Mouse (Mus musculus): Measurements from ENCODE around the gene Hist1h3b. TPM values are rescaled to one million over a fixed set of nuclear protein-coding genes. Genes with fewer than 3 reads are reported as not detected.
A peak's percentile ranks its signal among the peaks of the same experiment; 100 is the strongest.

Gene Hist1h3b
- polyA plus RNA-seq, 1 experiment from 2014 or later = 2.7 TPM

- Histone ChIP-seq H3K27ac (ENCODE audit: low read depth, low read length) (peak within 1 kb of the TSS; percentile 93), H3K4me3 (ENCODE audit: low read depth, low read length) (peak within 1 kb of the TSS; percentile 36), H3K4me1 (ENCODE audit: control insufficient read depth, insufficient read depth, low read length) (peaks cover 11% of the 10 kb centered on the region; the same call in 1 of the 2 replicates), H3K27me3 (ENCODE audit: control insufficient read depth, insufficient read depth, low read length) (no peaks in the 10 kb centered on the region), H3K36me3 (ENCODE audit: control insufficient read depth, insufficient read depth, low read length) (no peaks in the 10 kb centered on the region), H3K9me3 (replicated peaks; ENCODE audit: control insufficient read depth, low read length) (no peaks in the 10 kb centered on the region), H3K4me2 (peak within 1 kb of the TSS; percentile 67), H3K9ac (ENCODE audit: low read depth, low read length) (peak within 1 kb of the TSS; percentile 73)
- peak; percentile 68 for ATAC-seq (replicated peaks; ENCODE audit: insufficient number of reproducible peaks, low FRiP score, low TSS enrichment)
- WGBS (ENCODE audit: insufficient replicate concordance) = 0% methylated on average over 17 of the region's 22 CpGs
These were observed 4.7 kb downstream of the Hist1h3b start, which contains the start of gene Hist1h4b for GRCm38 (mm10) chr13:23756790-23757189. Gene Hist1h4b (plus strand): TSS chr13:23757013.

DNA sequence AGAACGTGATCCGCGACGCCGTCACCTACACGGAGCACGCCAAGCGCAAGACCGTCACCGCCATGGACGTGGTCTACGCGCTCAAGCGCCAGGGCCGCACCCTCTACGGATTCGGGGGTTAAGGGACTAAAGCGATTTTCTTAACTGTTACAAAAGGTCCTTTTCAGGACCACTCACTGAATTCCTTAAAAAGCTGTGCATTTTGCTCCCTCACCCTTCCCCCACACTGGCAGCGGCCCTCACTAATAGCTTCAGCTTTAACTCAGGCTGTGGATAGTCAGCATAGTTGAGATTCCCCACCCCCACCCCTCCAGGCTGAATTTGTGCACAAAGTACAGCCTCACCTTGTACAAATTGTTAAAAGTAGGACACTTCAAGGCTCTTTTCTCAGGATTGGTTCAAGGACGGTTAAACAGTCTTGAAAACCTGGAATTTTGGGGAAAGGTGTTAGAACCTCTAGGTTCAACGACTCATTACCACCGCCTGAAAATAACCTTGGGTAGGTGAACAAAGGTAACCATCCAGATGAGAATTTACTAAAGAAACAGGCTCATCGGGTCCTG is 5.2 kb downstream of the Hist1h3b start:
- Histone ChIP-seq H3K36me3 (ENCODE audit: control insufficient read depth, insufficient read depth, low read length) (no peaks in the 10 kb centered on the region), H3K4me1 (ENCODE audit: control insufficient read depth, insufficient read depth, low read length) (peaks cover 11% of the 10 kb centered on the region; the same call in 1 of the 2 replicates), H3K27ac (ENCODE audit: low read depth, low read length) (peak overlapping the region; percentile 93), H3K4me3 (ENCODE audit: low read depth, low read length) (peak overlapping the region; percentile 36), H3K4me2 (peak overlapping the region; percentile 67), H3K27me3 (ENCODE audit: control insufficient read depth, insufficient read depth, low read length) (no peaks in the 10 kb centered on the region), H3K9ac (ENCODE audit: low read depth, low read length) (peak overlapping the region; percentile 73), H3K9me3 (replicated peaks; ENCODE audit: control insufficient read depth, low read length) (no peaks in the 10 kb centered on the region)
- WGBS (ENCODE audit: insufficient replicate concordance) = 2% methylated on average over 16 of the region's 23 CpGs
- peak; percentile 3; the same call in 1 of the 2 replicates for ATAC-seq (replicated peaks; ENCODE audit: insufficient number of reproducible peaks, low FRiP score, low TSS enrichment)

DNA sequence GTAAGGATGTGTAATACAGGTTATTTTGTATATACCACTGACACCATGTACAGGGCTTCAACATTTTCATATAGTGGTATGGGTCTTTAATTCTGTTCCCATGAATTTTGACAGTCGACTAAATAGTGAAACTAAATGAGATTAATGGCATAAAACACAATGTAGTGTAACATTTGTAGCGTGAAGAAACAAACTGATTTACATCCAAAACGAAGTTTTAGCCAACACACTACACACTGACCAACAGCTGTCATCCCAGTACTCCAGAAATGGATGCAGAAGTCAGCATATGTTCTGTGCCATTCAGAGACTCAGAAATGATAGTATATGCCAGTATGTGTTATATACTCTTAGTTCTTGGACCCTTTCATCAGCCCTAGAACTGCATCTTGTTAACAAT is 5.9 kb downstream of the Hist1h3b start:
- H3K27ac ChIP-seq (ENCODE audit: low read depth, low read length) = peak overlapping the region; percentile 38; the same call in 1 of the 2 replicates
- H3K9me3 ChIP-seq (replicated peaks; ENCODE audit: control insufficient read depth, low read length) = no peaks in the 10 kb centered on the region
- H3K9ac ChIP-seq (ENCODE audit: low read depth, low read length) = no peak overlapping the region
- peaks cover 11% of the 10 kb centered on the region; the same call in 1 of the 2 replicates for H3K4me1 ChIP-seq (ENCODE audit: control insufficient read depth, insufficient read depth, low read length)
- H3K36me3 ChIP-seq (ENCODE audit: control insufficient read depth, insufficient read depth, low read length) = no peaks in the 10 kb centered on the region
- WGBS (ENCODE audit: insufficient replicate concordance) = 47% methylated on average over 3 of the region's 3 CpGs
- no peaks in the 10 kb centered on the region for H3K27me3 ChIP-seq (ENCODE audit: control insufficient read depth, insufficient read depth, low read length)
- H3K4me3 ChIP-seq (ENCODE audit: low read depth, low read length) = no peak overlapping the region
- no peak for ATAC-seq (replicated peaks; ENCODE audit: insufficient number of reproducible peaks, low FRiP score, low TSS enrichment)
- peak overlapping the region; percentile 67; the same call in 1 of the 2 replicates for H3K4me2 ChIP-seq

DNA sequence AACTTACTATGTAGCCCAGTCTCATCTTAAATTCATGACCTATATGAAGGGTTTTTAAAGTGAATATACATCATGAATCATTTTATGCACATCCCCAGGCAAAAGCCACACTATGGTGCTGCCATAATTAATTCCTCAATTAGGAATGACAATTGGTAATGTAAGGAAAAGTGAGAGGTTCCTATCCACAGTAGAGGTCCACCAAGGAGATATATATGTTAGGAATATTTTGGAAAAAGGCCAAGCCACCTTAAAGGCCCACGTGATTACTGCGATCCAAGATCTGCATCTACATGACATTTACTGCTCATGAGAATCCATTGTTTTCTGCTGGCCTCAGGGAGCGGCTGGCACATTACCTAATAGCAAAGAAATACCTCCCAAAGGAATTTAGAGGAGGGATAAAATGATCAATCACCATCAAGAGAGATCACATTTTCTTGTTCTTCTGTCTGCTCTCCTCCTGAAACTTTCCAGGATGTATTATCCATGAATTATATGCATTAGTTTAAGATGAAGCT is 7.2 kb downstream of the Hist1h3b start:
- H3K4me3 ChIP-seq (ENCODE audit: low read depth, low read length) = no peak overlapping the region
- no peak overlapping the region for H3K9ac ChIP-seq (ENCODE audit: low read depth, low read length)
- peaks cover 18% of the 10 kb centered on the region for H3K4me1 ChIP-seq (ENCODE audit: control insufficient read depth, insufficient read depth, low read length)
- no peaks in the 10 kb centered on the region for H3K27me3 ChIP-seq (ENCODE audit: control insufficient read depth, insufficient read depth, low read length)
- H3K36me3 ChIP-seq (ENCODE audit: control insufficient read depth, insufficient read depth, low read length) = no peaks in the 10 kb centered on the region
- peak overlapping the region; percentile 29; the same call in 1 of the 2 replicates for H3K27ac ChIP-seq (ENCODE audit: low read depth, low read length)
- 79% methylated on average over 3 of the region's 3 CpGs for WGBS (ENCODE audit: insufficient replicate concordance)
- no peak overlapping the region; the same call in 1 of the 2 replicates for H3K4me2 ChIP-seq
- H3K9me3 ChIP-seq (replicated peaks; ENCODE audit: control insufficient read depth, low read length) = no peaks in the 10 kb centered on the region
- no peak for ATAC-seq (replicated peaks; ENCODE audit: insufficient number of reproducible peaks, low FRiP score, low TSS enrichment)

GRCm38 (mm10) chr13:23759916-23760239 is 7.8 kb downstream of the Hist1h3b start:
- no peaks in the 10 kb centered on the region for H3K36me3 ChIP-seq (ENCODE audit: control insufficient read depth, insufficient read depth, low read length)
- ATAC-seq (replicated peaks; ENCODE audit: insufficient number of reproducible peaks, low FRiP score, low TSS enrichment) = no peak
- peak overlapping the region; percentile 77 for H3K9ac ChIP-seq (ENCODE audit: low read depth, low read length)
- peak overlapping the region; percentile 98 for H3K27ac ChIP-seq (ENCODE audit: low read depth, low read length)
- H3K4me3 ChIP-seq (ENCODE audit: low read depth, low read length) = peak overlapping the region; percentile 56; the same call in 1 of the 2 replicates
- H3K4me1 ChIP-seq (ENCODE audit: control insufficient read depth, insufficient read depth, low read length) = peaks cover 19% of the 10 kb centered on the region
- peak overlapping the region; percentile 95 for H3K4me2 ChIP-seq
- H3K27me3 ChIP-seq (ENCODE audit: control insufficient read depth, insufficient read depth, low read length) = no peaks in the 10 kb centered on the region
- 68% methylated on average over 1 of the region's 1 CpGs for WGBS (ENCODE audit: insufficient replicate concordance)
- no peaks in the 10 kb centered on the region for H3K9me3 ChIP-seq (replicated peaks; ENCODE audit: control insufficient read depth, low read length)

DNA sequence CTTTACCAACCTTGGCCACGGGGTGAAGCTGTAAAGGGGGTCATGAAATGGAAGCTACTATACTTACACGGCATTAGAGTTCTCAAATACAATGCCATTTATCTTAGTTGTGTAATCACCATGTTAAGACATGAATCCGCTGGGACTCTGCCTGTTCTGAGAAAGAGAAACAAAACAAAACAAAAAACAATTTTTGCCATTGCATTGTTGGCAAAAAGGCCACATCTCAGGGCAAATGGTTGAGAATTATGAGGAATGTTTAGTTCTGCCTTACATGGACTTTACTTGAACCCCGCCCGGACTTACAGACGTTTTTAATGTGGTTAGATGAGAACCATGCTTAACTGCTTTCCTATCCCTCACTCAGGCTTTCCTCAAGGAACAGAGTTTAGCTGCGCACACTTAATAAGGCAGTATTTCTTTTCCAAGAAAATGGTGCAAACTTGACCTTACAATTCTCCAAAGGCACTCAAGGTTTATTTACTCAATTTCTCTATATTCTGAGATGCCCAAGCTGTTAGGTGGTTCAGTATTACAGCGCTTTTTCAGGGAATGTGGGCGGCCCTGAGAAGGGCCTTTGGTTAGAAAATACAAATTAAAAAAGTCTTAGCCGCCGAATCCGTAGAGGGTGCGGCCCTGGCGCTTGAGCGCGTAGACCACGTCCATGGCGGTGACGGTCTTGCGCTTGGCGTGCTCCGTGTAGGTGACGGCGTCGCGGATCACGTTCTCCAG is 8.3 kb downstream of the Hist1h3b start:
- peaks cover 19% of the 10 kb centered on the region for H3K4me1 ChIP-seq (ENCODE audit: control insufficient read depth, insufficient read depth, low read length)

DNA sequence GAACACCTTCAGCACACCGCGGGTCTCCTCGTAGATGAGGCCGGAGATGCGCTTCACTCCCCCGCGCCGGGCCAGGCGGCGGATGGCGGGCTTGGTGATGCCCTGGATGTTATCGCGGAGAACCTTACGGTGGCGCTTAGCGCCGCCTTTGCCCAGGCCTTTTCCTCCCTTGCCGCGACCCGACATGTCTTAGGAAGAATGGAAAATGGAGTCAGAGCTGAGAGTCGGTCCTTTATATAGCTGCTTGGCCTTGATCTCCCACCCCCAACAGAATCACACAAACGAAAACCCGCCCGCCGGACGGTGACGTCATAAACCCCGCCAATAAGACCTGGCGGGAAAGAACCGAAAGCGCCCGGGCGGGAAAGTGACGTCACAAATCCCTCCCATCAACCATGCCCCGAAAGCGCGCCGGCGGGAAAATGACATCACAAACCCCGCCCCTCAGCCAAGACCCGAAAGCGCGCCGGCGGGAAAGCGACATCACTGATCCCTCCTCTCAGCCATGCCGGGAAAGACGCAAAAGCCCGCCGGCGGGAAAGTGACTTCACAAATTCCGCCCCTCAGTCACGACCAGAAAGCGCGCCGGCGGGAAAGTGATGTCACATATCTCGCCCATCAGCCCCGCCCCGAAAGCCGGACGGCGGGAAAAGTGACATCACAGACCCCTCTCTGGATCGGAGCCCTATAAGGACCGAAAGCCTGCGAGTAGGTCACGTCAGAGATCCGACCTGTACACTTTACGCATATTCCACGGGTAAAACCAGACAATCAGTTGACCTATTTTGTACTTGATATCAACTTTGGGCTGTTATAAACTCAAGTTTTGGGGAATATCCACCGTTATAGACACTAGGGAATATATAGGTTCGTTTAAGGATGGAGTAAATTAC is 9.2 kb downstream of the Hist1h3b start, which contains the start of gene Hist1h4a:
Hist1h4a (minus strand) TSS at position 259 of the 893 bp plus-strand sequence.
- H3K9me3 ChIP-seq (replicated peaks; ENCODE audit: control insufficient read depth, low read length) = no peaks in the 10 kb centered on the region
- H3K27me3 ChIP-seq (ENCODE audit: control insufficient read depth, insufficient read depth, low read length) = no peaks in the 10 kb centered on the region
- peak within 1 kb of the TSS; percentile 95 for H3K4me2 ChIP-seq
- H3K36me3 ChIP-seq (ENCODE audit: control insufficient read depth, insufficient read depth, low read length) = no peaks in the 10 kb centered on the region
- peak within 1 kb of the TSS; percentile 81 for H3K9ac ChIP-seq (ENCODE audit: low read depth, low read length)
- WGBS (ENCODE audit: insufficient replicate concordance) = under 1% methylated on average over 67 of the region's 72 CpGs
- peak; percentile 74 for ATAC-seq (replicated peaks; ENCODE audit: insufficient number of reproducible peaks, low FRiP score, low TSS enrichment)
- H3K27ac ChIP-seq (ENCODE audit: low read depth, low read length) = peak within 1 kb of the TSS; percentile 98
- peak within 1 kb of the TSS; percentile 56 for H3K4me3 ChIP-seq (ENCODE audit: low read depth, low read length)
- H3K4me1 ChIP-seq (ENCODE audit: control insufficient read depth, insufficient read depth, low read length) = peaks cover 19% of the 10 kb centered on the region

More for the DNA sequence above, 8.3 kb downstream of the Hist1h3b start:
- no peaks in the 10 kb centered on the region for H3K36me3 ChIP-seq (ENCODE audit: control insufficient read depth, insufficient read depth, low read length)
- peak overlapping the region; percentile 77 for H3K9ac ChIP-seq (ENCODE audit: low read depth, low read length)
- no peaks in the 10 kb centered on the region for H3K27me3 ChIP-seq (ENCODE audit: control insufficient read depth, insufficient read depth, low read length)
- no peaks in the 10 kb centered on the region for H3K9me3 ChIP-seq (replicated peaks; ENCODE audit: control insufficient read depth, low read length)
- peak overlapping the region; percentile 95 for H3K4me2 ChIP-seq
- H3K4me3 ChIP-seq (ENCODE audit: low read depth, low read length) = peak overlapping the region; percentile 56
- H3K27ac ChIP-seq (ENCODE audit: low read depth, low read length) = peak overlapping the region; percentile 98
- WGBS (ENCODE audit: insufficient replicate concordance) = 2% methylated on average over 19 of the region's 27 CpGs
- ATAC-seq (replicated peaks; ENCODE audit: insufficient number of reproducible peaks, low FRiP score, low TSS enrichment) = no peak

All from heart, embryonic 11.5 days (tissue).